Mouse (Mus musculus) spleen, adult 2 months (tissue): ENCODE results near the gene Bcl2l14.

Experiments used
- CTCF ChIP-seq: fragments of 200-500 bp; IDR thresholded peaks from 2 replicates; pipeline ENCODE4 v1.5.1; 2011; ENCODE audit warnings: mild to moderate bottlenecking, inconsistent platforms; ENCODE audit not compliant: insufficient read depth, insufficient read length, insufficient replicate concordance; ENCODE audit errors: extremely low read depth
- POLR2A ChIP-seq: fragments of 200-500 bp; IDR thresholded peaks from 2 replicates; pipeline ENCODE4 v1.6.1; 2011; ENCODE audit warnings: low read depth, low read length, inconsistent platforms

GRCm38 (mm10) chr6:134421921-134422320 is 25.8 kb downstream of the Bcl2l14 start:
- no peak for TF ChIP-seq CTCF
- TF ChIP-seq POLR2A: no peak
